Mouse (Mus musculus) gastrocnemius, postnatal 10 days (tissue): ENCODE measurements around the gene Foxd1. TPM values are rescaled to one million over a fixed set of nuclear protein-coding genes. Genes with fewer than 3 reads are reported as not detected.

Source experiments
- DNase-seq: peaks from one replicate; pipeline ENCODE4 v3.0.0; 2021; ENCODE audit warnings: mixed read lengths
- total RNA-seq, 2 experiments: library from RNA; stranded (reverse); gene quantifications; 2 replicates each; pipeline ENCODE4 v1.2.3; 2021

Gene Foxd1
- total RNA-seq, 2 experiments from 2014 or later, result 0.28 to 0.36 TPM

DNA sequence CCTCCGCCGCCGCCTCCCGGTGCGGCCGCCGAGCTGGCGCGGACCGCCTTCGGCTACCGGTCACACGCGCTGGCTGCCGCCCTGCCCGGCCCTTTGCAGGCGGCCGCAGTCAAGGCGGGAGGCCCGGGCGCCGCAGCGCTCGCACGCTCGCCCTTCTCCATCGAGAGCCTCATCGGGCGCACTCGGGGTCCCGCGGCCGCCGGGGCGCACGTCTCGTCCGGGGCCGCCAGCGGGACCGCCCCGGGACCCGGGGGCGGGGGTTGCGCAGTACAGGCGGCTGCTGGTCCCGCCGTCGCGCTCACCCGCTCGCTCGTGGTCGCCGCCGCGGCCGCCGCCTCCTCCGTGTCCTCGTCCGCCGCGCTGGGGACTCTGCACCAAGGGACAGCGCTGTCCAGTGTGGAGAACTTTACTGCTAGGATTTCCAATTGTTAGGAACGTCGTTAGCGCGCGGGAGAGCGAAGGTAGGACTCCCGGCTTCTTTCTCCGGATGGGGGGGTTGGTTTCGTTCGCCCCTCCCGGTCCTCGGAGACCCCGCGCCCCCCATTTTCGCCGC is 1.6 kb downstream of the Foxd1 start:
- peak; percentile 28 for DNase-seq

DNA sequence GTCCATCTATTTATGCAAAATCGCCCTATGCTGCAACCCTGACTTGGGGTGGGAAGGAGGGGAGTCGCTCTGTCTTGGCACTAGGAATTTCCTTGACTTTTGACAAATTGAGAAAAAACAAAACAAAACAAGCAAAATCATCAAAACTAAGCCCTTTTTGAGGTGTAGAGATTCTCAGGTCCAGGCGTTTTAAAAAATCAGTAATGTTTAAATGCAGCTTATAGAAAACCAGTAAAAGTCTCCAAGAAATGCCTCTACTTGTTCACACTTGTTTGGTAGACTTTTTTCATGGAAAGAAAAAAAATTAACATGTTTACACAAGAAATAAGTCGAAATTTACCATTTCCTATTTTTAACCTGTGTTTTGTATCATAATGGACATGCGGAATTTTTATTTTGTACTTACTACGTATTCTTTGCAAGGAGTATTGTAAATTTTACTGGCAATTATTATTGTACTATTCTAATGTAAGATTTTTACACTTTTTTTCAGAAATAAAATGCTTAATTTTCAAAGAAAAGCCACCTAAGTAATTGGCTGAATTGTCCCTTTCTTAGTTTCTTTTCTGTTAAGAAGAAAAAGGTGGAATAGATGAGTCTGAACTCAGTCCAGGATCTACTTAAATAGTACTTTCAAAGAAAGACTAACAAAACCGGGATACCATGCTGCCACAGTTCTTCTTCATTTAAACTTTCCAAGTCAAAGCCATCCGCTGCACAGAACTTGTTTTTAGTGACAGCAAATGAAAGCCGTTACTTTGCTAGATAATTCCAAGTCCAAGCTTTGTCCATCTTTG is 2.3 kb downstream of the Foxd1 start:
- no peak for DNase-seq

DNA sequence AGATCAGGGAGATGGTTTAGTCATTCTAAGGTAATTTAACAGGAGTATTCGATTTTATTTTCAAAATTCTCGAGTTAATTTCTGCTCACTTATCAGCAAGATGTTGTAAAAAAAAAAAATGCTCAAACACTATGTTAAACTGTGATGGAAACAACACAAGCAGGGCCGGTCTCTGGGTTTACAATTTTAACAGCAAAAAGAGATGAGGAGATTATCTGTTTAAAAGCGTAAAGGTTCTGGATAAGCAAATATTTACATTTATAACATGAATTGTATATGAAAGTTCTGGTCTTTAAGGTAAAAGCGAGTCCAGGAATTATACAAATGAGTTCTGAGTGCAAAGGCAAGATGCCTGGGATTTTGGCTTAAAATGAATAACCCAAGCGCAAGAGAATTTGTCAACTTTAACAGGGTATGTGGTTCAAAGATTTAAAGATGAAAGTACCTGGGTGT is 3.0 kb downstream of the Foxd1 start:
- DNase-seq, result no peak

DNA sequence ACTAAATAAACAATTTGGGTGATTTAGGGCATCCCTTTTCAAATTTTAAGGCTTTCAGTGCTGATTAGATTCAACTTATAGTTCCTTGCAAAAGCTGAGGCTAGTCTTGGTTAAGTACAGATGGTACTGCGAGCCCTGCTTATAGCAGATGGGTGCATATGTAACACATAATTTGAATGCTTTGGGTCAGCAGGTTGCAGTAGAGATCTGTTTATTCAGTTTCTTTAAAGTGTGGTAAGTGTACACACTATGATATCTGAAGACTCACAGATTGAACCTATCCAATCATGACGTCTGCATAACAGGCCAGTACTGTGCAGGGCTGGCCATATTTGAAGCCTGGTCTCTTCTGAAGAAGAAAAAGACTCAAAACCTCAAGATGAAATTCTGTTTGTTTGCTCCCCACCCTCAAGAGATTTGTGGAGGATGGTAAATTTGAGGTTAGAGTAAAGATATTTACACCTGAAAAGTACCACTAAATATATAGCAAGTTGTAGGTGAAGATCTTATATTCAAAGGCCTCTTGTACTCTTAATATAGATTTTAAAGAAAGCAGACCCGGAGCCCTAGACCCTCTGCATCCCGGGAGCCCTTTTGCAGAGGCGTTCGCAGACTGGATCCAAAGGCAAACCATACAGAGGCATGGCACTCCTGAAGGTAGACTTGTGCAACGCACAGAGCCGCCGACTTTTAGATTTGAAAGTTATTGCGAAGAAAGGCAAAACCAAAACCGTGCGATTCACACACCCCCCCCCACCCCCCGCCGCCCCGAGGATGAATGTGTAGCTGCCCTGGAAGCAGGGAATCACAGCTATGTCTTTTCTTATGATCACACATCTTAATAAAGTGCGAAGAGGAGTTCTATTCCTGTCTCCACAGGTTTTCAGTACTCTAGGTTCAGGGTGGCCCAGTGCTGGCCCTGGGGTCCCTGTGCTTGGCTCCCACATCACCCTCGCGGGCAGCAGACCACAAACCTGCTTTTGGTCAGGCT is 3.7 kb downstream of the Foxd1 start:
- no peak for DNase-seq

DNA sequence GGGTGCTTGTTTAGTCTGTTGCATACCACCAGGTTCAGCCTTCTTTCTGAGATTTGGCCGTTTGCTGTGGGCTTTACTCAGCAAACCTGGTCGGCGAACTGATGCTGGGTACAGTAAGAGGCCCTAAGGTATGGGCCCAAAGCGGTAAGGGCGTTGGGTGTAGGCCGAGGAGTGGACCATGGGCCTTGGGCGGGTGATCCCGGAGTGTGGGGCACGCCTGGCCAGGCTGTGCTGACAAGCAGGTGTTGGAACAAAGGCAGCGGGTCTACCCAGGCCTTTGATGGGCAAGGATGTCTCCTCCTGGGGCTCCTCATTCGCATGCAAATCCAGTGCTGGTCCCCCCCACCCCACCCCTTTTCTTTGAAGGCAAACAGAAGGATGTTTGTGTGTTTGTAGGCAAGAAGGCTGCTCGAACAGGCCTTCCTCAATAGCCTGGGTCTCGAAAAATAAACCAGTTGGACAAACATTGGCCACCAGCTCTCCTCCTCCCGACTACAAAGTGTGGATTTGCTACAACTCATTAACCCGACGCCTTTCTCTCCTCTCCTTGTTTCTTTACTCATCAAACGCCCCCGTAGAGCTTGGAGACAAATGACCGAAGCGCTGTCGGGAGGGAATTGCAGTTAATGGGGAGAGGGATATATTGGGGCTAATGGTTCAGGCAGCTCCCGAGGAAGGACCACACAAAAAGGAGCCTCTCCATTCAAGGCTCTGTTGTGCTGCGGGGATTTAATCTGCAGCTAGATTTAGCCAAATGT is 4.6 kb downstream of the Foxd1 start:
- no peak for DNase-seq

DNA sequence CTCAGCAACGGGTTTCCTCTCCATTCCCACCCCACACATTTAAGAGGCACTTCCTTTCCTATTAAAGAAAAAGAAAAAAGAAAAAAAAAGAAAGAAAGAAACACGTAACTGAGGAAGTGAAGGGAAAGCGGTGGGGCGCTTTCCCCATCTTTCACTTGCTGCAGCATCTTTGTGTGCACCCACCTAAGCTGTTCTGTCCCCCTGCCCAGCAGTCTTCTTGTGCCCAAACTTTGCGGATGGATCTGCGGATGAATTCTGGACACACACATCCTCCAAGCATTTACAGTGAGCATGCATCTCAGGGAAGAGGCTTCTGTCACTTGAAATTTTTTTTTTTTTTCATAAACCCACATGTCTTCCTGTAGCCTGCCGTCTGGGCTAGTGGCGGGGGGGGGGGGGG is 5.3 kb downstream of the Foxd1 start:
- DNase-seq, result no peak

DNA sequence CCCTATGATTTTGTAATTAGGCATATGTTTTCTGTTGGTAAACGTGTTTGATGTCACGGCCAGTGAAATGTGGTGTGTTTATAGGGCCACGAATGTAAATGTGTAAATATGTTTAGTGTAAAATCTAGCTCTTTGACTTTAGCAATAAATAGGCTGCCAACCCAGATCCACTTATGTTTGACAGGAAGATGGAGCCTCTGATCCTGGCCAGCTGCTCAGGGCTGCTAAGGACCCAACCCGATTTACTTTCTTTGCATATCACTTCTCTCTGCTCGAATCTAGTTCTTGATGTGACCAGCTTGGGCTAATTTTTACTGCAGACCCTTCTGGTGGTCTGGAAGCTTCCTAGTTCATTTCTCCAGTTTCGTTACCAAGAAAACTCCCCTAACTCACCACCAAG is 6.3 kb downstream of the Foxd1 start:
- no peak for DNase-seq

DNA sequence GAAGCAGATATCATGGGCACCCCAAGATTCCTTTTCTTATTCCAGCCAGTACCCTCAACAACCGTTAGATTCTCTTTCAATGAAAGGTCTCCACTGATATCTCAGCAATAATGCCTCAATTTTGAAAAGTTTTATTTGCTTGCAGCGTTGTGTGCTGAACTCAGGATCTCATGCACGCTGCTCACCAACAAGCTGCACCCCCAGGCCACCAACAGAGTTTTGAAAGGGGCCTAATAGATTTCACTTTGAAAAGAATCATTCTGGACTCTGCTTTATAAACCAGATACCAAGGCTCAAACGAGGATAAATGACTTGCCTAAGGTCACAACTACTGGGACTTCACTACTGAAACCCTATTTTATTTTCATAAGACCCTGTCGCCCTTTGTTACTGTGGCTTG is 7.1 kb downstream of the Foxd1 start:
- DNase-seq, result no peak

DNA sequence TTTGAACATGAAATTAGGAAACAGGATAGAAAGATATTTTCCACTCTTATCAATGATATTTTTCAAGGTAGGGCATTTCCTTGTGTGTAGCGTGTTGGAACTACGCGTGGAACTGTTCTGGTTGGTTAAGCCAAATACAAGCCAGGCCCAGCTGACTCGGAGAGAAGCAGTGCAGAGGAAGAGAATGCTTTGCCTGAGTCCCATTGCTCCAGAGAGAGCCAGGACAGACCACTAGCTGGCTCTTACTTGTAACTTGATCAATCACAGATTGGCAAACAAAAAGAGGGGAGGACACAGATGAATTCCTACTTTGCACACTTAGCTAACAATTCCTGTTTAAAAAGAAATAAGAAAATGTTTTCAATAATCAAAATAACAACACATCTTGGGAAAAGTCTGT is 9.0 kb downstream of the Foxd1 start:
- no peak for DNase-seq

DNA sequence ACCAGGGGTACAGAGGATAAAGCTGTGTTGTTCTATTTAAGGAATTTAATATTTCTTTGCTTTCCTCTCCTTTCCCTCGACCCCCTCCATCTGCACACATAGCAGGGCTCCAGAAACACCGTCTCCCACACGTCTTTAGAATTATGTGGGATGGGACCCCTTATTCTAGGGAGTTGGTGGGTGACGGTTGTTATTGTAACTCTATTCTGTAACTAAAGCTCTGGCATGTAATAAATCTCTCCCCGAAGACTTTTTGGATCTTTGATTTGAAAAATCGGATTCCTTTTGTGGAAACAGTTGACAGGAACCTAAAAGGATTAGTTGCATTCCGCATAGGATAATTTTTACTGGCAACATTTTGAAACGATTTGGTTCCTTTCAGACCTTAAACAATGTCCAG is 11.0 kb downstream of the Foxd1 start:
- DNase-seq, result no peak

DNA sequence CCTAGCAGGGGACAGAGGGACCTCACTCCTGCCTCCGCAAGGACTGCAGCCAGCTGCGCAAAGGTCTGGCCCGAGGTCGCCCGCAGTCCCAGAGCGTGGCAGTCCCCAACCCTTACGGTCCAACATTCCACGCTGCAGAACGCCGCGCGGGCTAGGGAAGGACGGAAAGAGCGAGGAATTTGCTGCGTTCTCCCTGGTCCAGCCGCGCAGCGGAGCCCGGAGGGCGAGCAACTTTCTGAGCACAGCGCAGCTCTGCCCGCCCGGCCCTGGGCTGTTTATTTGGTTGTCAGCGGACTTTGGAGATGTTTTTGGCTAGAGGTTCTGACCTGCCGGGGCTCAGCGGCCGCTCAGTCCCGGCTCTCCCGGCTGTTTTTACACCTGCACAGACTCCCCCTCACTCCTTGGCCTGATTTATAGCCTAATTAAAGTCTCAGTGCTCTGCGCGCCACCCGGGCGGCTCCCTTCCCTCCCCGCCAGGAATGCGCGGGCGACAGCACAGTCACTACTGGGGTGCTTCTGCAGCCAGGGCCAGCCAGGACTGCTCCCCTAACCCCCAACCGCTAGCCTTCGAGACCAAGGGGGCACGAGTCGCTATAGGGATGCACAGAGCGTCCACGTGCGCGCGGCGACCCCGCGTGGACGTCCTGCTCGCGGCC is 11.9 kb downstream of the Foxd1 start:
- DNase-seq, result peak; percentile 16

DNA sequence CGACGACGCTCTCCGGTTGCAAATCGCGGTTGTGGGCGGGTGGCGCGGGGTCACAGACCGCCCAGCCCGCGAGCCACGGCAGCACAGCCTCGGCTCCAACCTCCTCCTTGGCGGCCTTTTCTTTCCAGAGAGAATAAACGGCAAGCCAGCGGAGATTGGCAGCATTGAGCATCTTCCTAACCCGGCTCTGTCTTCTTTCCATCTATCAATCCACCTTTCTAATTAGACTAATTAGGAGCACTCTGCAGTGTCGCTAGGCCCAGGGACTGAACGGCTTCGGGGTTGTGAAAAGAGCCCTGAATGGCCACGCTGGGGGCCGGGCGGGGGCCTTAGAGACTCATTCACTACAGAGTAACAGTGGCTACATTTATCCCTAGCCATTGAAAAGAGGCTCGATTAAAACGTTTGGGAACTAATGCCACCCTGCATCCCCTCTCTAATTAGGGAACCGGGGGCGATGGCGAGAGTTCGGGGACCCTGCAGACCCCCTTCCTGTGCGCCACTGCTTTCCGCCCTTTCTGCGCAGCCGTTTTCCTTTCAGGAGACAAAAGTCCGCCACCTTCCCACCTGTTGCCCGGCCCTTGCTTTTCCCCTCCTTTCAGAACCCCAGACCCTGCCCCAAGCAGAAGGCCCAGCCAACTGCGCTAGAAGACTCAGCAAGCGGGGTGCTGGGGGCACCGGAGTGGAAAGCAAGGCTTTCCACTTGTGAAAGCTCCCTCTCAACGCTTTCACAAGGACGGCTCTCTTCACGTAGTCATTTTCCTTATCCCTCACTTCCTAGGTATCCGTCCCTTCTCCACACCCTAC is 12.6 kb downstream of the Foxd1 start:
- no peak for DNase-seq

DNA sequence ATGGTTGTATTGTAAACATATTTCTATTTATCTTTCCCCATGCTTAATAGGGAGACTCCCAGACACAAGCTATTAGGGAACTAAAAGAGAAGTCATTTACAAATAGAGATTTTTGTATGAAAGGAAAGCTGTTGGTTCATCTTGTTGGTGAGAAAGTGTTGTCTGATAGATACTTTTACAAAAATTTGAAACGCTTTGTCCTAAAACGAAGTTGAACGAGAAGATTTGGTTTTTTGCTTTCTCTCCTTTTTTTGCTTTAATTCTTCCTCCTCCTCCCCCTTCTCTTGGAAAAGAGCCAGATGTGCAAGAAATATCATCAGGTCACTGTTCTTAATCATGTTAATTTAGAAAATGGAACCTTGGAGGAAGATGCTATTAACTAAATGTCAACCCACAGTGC is 13.6 kb downstream of the Foxd1 start:
- DNase-seq, result no peak

DNA sequence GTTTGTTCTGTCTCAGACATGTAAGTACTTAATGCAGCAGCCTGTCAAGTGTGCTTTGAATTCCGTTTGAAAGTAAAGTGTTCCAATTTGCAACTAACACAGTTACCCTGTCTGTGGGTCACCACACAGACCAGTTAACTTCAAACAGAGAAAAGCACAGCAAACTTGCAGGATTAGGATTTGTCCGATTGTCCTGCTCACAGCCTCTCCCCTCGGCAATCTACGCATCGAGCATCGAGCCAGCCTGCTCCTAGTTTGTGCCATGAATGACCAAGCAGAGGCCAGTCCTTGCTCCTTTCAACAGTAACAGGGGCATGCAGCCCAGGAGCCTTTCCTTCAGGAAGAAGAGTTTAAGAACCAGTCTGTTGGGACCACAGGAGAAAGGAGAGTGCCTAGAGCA is 15.0 kb downstream of the Foxd1 start:
- no peak for DNase-seq

DNA sequence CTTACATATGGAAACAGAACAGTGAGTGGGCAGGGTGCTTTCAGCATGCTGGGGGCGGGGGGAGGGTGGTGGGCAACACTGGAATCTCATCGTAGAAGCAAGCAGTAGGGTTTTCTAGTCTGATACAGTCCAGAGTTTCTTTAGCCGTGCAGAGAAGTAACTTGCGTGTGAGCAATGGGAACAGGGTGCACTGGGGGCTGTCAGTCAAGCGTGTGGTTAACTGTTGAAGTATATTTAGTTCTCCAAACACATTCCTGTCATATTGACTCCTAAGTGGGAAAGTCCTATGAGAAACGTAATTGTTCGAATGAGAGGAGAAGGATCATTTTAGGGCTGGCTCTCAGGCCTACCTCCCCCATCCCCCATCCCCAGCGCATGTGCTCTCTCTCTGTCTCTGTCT is 20.5 kb downstream of the Foxd1 start:
- DNase-seq, result no peak

DNA sequence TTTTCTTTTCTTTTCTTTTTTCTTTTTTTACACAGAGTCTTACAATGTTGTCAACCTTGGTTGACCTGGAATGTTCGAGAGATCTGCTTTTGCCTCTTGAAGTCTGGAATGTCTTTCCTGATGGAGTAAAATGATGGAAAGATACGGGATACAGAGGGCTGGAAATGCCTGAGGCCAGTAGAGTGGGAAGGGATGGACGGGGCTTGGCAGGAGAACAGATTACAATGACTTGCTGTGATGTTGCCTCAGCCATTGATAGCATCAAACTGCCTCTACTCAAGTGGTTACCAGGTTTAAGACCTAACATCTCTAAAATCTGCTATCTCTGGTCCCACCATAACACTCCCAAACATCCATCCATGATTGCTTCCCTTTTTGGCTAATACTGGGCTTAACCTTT is 20.9 kb downstream of the Foxd1 start:
- DNase-seq, result no peak

DNA sequence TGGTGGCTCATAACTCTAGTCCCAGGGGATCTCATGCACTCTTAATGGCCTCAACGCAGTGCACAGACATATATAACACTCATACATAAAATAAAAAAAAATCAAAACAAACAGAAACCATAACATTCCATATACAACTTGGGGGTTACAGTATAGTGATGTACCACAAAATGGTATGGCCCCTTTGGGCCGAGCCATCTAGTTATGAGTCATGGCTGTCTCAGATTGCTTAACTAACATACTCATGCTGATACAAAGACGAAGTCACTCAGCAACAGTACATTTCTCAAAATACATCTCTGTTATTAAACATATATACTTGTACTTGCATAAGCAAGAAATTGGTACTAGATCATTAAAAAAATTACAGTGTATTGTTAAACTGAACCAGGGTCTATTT is 23.7 kb downstream of the Foxd1 start:
- no peak for DNase-seq

DNA sequence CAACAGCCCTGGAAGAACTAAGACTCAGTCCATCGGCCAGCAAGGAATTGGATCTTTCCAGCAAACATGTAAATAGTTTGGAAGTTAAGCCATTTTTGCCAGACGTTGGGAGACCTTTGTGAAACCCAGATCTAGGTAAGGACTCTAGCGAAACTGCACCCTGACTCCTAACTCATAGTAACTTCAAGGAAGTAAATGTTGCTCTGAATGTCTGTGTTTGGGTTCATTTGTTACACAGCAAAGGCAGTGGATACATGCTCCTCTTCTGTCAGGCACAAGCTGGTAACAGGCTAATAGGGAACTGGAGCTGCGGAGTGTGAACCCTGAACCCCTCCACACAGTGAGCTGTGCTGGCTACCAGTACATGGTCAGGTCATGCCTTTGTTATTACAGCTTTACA is 28.7 kb downstream of the Foxd1 start:
- DNase-seq, result no peak

DNA sequence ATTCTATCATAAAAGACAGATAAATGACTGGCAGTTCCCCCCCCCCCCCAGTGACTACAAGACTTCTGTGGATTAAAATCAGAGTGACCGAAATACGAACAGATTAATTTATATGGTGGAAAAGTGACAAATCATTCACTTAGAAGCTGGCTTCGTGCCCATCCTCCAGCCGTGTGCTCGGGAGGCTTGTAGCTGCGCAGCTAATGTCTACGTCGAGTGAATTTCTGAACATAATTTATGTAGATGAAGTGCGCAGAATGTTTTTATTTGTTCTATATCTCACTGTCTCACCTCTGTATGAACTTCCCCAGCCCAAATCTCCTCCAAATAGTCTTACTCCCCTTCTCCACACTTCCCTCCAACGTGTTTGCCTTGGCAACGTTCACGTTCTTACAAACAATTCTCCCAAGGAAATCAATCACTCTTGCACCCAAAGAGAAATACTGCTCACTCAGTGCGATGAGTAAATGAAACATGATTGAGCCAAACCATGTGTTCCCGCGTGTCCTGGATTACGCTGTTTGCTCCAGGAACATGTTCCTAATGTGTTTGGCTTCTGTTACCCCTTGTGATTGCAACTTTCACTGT is 30.0 kb downstream of the Foxd1 start:
- no peak for DNase-seq

DNA sequence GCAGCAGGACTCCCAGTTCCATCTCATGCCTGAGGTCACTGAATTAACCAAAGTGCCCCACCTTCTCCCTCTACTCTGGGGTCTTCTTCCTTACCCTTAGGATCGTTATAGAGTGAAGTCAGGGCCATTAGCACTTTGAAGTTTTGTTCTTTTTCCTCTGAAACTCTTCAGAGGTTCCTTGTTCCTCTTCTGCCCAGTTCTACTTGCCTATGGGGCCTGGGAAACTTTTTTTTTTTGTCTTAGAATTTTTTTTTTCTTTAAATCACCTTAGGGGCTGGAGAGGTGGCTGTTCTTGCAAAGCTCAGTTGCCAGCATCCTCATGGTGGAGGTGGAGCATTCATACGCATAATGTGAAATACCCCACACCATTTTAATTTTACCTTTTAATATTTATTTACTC is 31.8 kb downstream of the Foxd1 start:
- DNase-seq, result no peak
